Mouse (Mus musculus) right cerebral cortex, postnatal 36 days (tissue): ENCODE results near the gene Meis1.

ENCODE experiments used
- DNase-seq, 2 experiments: peaks; one replicate each; pipeline ENCODE4 v3.0.0; 2022; ENCODE audit warnings: low spot score in 2 of 2, mixed read lengths in 1 of 2

Meis1 gene

DNA sequence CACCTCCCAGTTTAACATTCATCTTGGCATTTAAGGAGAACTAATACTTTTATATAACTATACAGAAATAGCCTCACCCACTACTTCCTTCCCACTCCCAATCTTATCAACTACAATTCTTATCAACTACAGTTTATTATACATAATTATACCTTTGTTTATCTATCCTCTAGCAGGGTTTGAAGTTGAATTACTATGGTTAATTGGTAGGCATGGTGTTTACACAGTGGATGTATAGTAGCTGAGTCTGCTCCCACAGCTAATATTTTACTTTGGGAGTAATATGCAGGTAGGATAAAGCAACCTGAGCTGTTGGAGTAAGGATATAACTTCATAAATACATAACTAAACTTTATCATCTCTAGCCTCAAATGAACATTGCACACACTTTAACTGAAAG lies 188.7 kb downstream of the Meis1 start:
- DNase-seq: no peak
